8 mouse cellular contexts compared by ENCODE assay signal in the genomic region with DNA sequence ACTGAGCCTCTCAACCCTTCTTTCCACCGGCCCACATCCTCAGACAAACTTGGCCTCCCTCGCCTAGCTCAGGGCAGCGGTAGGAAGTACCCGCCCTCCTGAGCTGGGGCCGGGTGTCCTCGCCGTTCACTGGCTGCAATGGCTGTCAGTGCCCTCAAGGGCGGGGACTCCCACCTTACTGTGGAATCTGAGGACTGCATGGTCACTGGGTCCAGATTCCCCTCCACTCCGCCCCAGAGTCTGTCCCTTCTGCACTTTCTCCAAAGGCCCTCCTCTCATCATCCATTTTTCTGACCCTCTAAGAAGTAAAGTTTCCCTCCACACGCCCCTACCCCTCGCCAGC. TPM values are rescaled to one million over a fixed set of nuclear protein-coding genes. Genes with fewer than 3 reads are reported as not detected.
A peak's percentile ranks its signal among the peaks of the same experiment; 100 is the strongest.
DNase-seq lines count a peak whose midpoint lies in the region; ATAC-seq and TF ChIP-seq lines count a peak whose summit lies in the region.

No protein-coding gene starts in this region.

- H3K27ac ChIP-seq in hindbrain, embryonic 12.5 days, result 0 out of 2 replicates have a peak overlapping the region, but pooled peaks have one; percentile 31

- peak overlapping the region; percentile 42; the same call in 1 of the 2 replicates for H3K9ac ChIP-seq in hindbrain, embryonic 12.5 days

- CTCF ChIA-PET in Patski (lab: Charles Lee), result interaction anchor here (0.8 to 2.7 kb wide), 5 partner anchors 9 to 290 kb away, joined by 3 to 10 read pairs (median 4); no protein-coding TSS in a partner anchor

- no peaks in the 10 kb centered on the region for H3K27me3 ChIP-seq in Patski
- no peaks in the 10 kb centered on the region for H3K27me3 ChIP-seq in hindbrain, embryonic 12.5 days

- H3K9me3 ChIP-seq in hindbrain, embryonic 12.5 days (replicated peaks), result no peaks in the 10 kb centered on the region

- H3K4me3 ChIP-seq in hindbrain, embryonic 12.5 days, result peak overlapping the region; percentile 94

- POLR2A ChIA-PET in Patski (lab: Charles Lee), result interaction anchor here (0.6 to 1.3 kb wide), 2 partner anchors 9 to 12 kb away, joined by 4 to 6 read pairs; no protein-coding TSS in a partner anchor

- no peak for DNase-seq in Patski (ENCODE audit: low read depth, low spot score)
- peak; percentile 90 to 93 for DNase-seq in cerebellum, postnatal 10 days
- DNase-seq in frontal cortex, postnatal 10 days (ENCODE audit: low spot score in 2 of 2), result peak; percentile 66 to 77
- DNase-seq in layer of hippocampus, postnatal 14 days (ENCODE audit: low spot score in 2 of 2), result peak; percentile 68 to 83
- DNase-seq in lung, postnatal 10 days, result peak; percentile 93
- peak; percentile 79 for DNase-seq in ovary, postnatal 14 days (ENCODE audit: low spot score)
- DNase-seq in thymus, postnatal 10 days (ENCODE audit: low spot score in 2 of 2), result peak; percentile 75 to 78

- peak overlapping the region; percentile 77 for H3K4me2 ChIP-seq in hindbrain, embryonic 12.5 days (replicated peaks)

- no peak for TF ChIP-seq CTCF in Patski (IDR thresholded peaks at IDR 0.05)

- ATAC-seq in Patski, result peak; percentile 90
- peak; percentile 84 for ATAC-seq in hindbrain, embryonic 12.5 days (ENCODE audit: low FRiP score)

- under 1% methylated on average over 11 of the region's 11 CpGs for WGBS in hindbrain, embryonic 12.5 days

- no peaks in the 10 kb centered on the region for H3K36me3 ChIP-seq in hindbrain, embryonic 12.5 days

- in situ Hi-C loops in Patski (cut with MboI; ENCODE audit: low pct_unique_long_range_greater_than_20kb), result loop anchor here (10.0 kb wide), 1 partner anchor 227 kb away; a partner anchor contains a TSS

- 0 out of 2 replicates have a peak, but pooled peaks cover 9% of the 10 kb centered on the region for H3K4me1 ChIP-seq in hindbrain, embryonic 12.5 days

RNA-seq across cellular contexts. Expression of a gene that starts 2.0 kb away (rescaled TPM):
- 72.7 TPM for polyA plus RNA-seq in Patski (2021)
- 23.2 and 24.5 TPM in 2 replicates for polyA plus RNA-seq in hindbrain, embryonic 12.5 days (2016; fragmentation: Nextera tagmentation; extraction: Ambion mirVana)
- 10 to 100 TPM; 24.7 to 26.1 TPM for total RNA-seq in layer of hippocampus, postnatal 14 days (2021)
